9 mouse cellular contexts compared by ENCODE assay signal in the genomic region with DNA sequence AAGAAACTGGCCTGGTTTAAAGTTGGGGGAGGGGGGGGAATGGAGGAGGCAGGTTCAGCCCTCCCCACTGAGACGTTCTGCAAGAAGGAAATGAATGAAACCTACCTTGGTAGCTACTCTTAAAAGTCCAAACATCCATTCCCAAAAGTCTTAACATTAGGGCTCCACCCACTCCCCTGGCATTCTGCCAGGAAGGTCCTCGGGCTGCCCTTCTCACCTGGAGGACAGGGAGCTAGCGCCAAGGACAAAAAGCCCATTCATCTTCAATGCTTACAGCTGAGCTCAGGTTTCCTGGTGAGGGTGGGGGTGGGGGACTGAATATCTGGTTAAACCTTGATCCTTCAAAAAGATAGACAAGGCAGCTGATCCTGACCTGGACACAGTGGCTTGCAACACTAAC. TPM values are rescaled to one million over a fixed set of nuclear protein-coding genes. Genes with fewer than 3 reads are reported as not detected.
DNase-seq lines count a peak whose midpoint lies in the region; ATAC-seq lines count a peak whose summit lies in the region.
"Had no signal": no experiment of that assay in that cellular context is flagged by ENCODE, and none has a peak within 500 bp of the region (broad histone marks: within the 10 kb centered on the region; RNA-seq: fewer than 3 reads in every experiment).

No protein-coding gene starts in this region.

- DNase-seq in heart, postnatal 14 days: no peak
- DNase-seq in lung, postnatal 10 days: peak; percentile 44
- no peak for DNase-seq in layer of hippocampus, postnatal 25 days (ENCODE audit: extremely low spot score in 1 of 2, low spot score in 1 of 2)
- DNase-seq in embryo, embryonic 10 days (ENCODE audit: low spot score): no peak

- H3K9me3 ChIP-seq in heart, embryonic 12.5 days (replicated peaks): no peaks in the 10 kb centered on the region
- H3K9me3 ChIP-seq in kidney, embryonic 15.5 days (replicated peaks): no peaks in the 10 kb centered on the region
- H3K9me3 ChIP-seq: hindbrain, embryonic 12.5 days had no signal

- peaks cover 14% of the 10 kb centered on the region for H3K36me3 ChIP-seq in heart, embryonic 12.5 days
- peaks cover 6% of the 10 kb centered on the region for H3K36me3 ChIP-seq in kidney, embryonic 15.5 days

- no peak for ATAC-seq in heart, embryonic 12.5 days (ENCODE audit: insufficient number of reproducible peaks, low FRiP score)
- no peak for ATAC-seq in kidney, embryonic 15.5 days (replicated peaks; ENCODE audit: low FRiP score)
- no peak for ATAC-seq in erythroid progenitor cell, adult 5-6 weeks (replicated peaks; ENCODE audit: low FRiP score, poor library complexity, severe bottlenecking)

- H3K27me3 ChIP-seq in heart, embryonic 12.5 days (replicated peaks): no peaks in the 10 kb centered on the region
- no peaks in the 10 kb centered on the region for H3K27me3 ChIP-seq in kidney, embryonic 15.5 days
- H3K27me3 ChIP-seq: hindbrain, embryonic 12.5 days had no signal

- H3K4me1 ChIP-seq in heart, embryonic 12.5 days (replicated peaks): peaks cover 77% of the 10 kb centered on the region
- H3K4me1 ChIP-seq in brown adipose tissue, adult 24 weeks (ENCODE audit: control insufficient read depth, insufficient read depth, insufficient read length, low read length): peaks cover 67% of the 10 kb centered on the region
- H3K4me1 ChIP-seq in kidney, embryonic 15.5 days: peaks cover 78% of the 10 kb centered on the region

- WGBS in heart, embryonic 12.5 days: 49% methylated on average over 3 of the region's 3 CpGs
- WGBS in kidney, embryonic 15.5 days: 18% methylated on average over 3 of the region's 3 CpGs

- intact Hi-C loops in heart, postnatal 14 days (cut with DNase I): no loop called here

- 0 out of 2 replicates have a peak overlapping the region, but pooled peaks have one; percentile 44 for H3K9ac ChIP-seq in heart, embryonic 12.5 days
- H3K9ac ChIP-seq in kidney, embryonic 15.5 days: no peak overlapping the region
- H3K9ac ChIP-seq: hindbrain, embryonic 12.5 days had no signal

- no peak overlapping the region for H3K4me3 ChIP-seq in heart, embryonic 12.5 days
- H3K4me3 ChIP-seq in brown adipose tissue, adult 24 weeks (ENCODE audit: insufficient read depth, low read depth, low read length): no peak overlapping the region
- no peak overlapping the region for H3K4me3 ChIP-seq in kidney, embryonic 15.5 days (replicated peaks)
- H3K4me3 ChIP-seq: hindbrain, embryonic 12.5 days had no signal

- H3K4me2 ChIP-seq in heart, embryonic 12.5 days: no peak overlapping the region
- H3K4me2 ChIP-seq in kidney, embryonic 15.5 days: no peak overlapping the region
- H3K4me2 ChIP-seq: hindbrain, embryonic 12.5 days had no signal

- H3K27ac ChIP-seq in heart, embryonic 12.5 days (ENCODE audit: poor library complexity, severe bottlenecking): peak overlapping the region; percentile 61; the same call in 1 of the 2 replicates
- H3K27ac ChIP-seq in brown adipose tissue, adult 24 weeks (replicated peaks; ENCODE audit: low read depth, low read length): peak overlapping the region; percentile 55
- peak overlapping the region; percentile 93 for H3K27ac ChIP-seq in kidney, embryonic 15.5 days

RNA-seq across cellular contexts. Expression of a gene that starts 32.8 kb away (rescaled TPM):
- 317 and 318 TPM in 2 replicates for polyA plus RNA-seq in heart, embryonic 12.5 days (2016; fragmentation: Nextera tagmentation; extraction: Ambion mirVana)
- 100 to 1,000 TPM; 110 to 127 TPM for total RNA-seq in heart, postnatal 14 days (2021)
- 122 and 135 TPM in 2 replicates for polyA plus RNA-seq in brown adipose tissue, adult 24 weeks (2012; ENCODE audit: insufficient read depth, insufficient read length, missing spikeins)
- polyA plus RNA-seq in kidney, embryonic 15.5 days (2015; fragmentation: Nextera tagmentation; extraction: Ambion mirVana): 288 and 312 TPM in 2 replicates
- total RNA-seq in erythroid progenitor cell, adult 5-6 weeks (2015; ENCODE audit: low replicate concordance): 170 and 189 TPM in 2 replicates
- 173 and 197 TPM in 2 replicates for total RNA-seq in erythroid progenitor cell, adult 5-6 weeks (2017; ENCODE audit: low replicate concordance)
- total RNA-seq in layer of hippocampus, postnatal 25 days (2021): 100 to 1,000 TPM; 124 to 129 TPM

RNA-seq across cellular contexts. Expression of a gene that starts 48.2 kb away (rescaled TPM):
- polyA plus RNA-seq in heart, embryonic 12.5 days (2016; fragmentation: Nextera tagmentation; extraction: Ambion mirVana): 0.17 and 0.27 TPM in 2 replicates
- under 1 TPM; 0.27 to 0.36 TPM for total RNA-seq in heart, postnatal 14 days (2021)
- 0.63 and 0.71 TPM in 2 replicates for polyA plus RNA-seq in brown adipose tissue, adult 24 weeks (2012; ENCODE audit: insufficient read depth, insufficient read length, missing spikeins)
- polyA plus RNA-seq in kidney, embryonic 15.5 days (2015; fragmentation: Nextera tagmentation; extraction: Ambion mirVana): 0.36 and 0.64 TPM in 2 replicates
- not detected in 2 replicates for total RNA-seq in erythroid progenitor cell, adult 5-6 weeks (2015; ENCODE audit: low replicate concordance)
- total RNA-seq in erythroid progenitor cell, adult 5-6 weeks (2017; ENCODE audit: low replicate concordance): 1.2 TPM in 1 of 2 replicates, not detected in the other
- under 1 TPM; 0.26 to 0.69 TPM for total RNA-seq in layer of hippocampus, postnatal 25 days (2021)

RNA-seq across cellular contexts. Expression of a gene that starts 52.3 kb away (rescaled TPM):
- polyA plus RNA-seq in heart, embryonic 12.5 days (2016; fragmentation: Nextera tagmentation; extraction: Ambion mirVana): 254 and 255 TPM in 2 replicates
- 100 to 1,000 TPM; 157 to 159 TPM for total RNA-seq in heart, postnatal 14 days (2021)
- polyA plus RNA-seq in brown adipose tissue, adult 24 weeks (2012; ENCODE audit: insufficient read depth, insufficient read length, missing spikeins): 165 and 216 TPM in 2 replicates
- 401 and 402 TPM in 2 replicates for polyA plus RNA-seq in kidney, embryonic 15.5 days (2015; fragmentation: Nextera tagmentation; extraction: Ambion mirVana)
- 83.8 and 161 TPM in 2 replicates for total RNA-seq in erythroid progenitor cell, adult 5-6 weeks (2015; ENCODE audit: low replicate concordance)
- total RNA-seq in erythroid progenitor cell, adult 5-6 weeks (2017; ENCODE audit: low replicate concordance): 81.5 and 115 TPM in 2 replicates
- 100 to 1,000 TPM; 179 to 185 TPM for total RNA-seq in layer of hippocampus, postnatal 25 days (2021)

RNA-seq across cellular contexts. Expression of a gene that starts 52.5 kb away (rescaled TPM):
- 5.8 and 6.5 TPM in 2 replicates for polyA plus RNA-seq in heart, embryonic 12.5 days (2016; fragmentation: Nextera tagmentation; extraction: Ambion mirVana)
- total RNA-seq in heart, postnatal 14 days (2021): 1 to 10 TPM in 1 of 2 experiments, under 1 TPM in 1; 0.96 to 2.4 TPM
- polyA plus RNA-seq in brown adipose tissue, adult 24 weeks (2012; ENCODE audit: insufficient read depth, insufficient read length, missing spikeins): 0.63 and 1.4 TPM in 2 replicates
- polyA plus RNA-seq in kidney, embryonic 15.5 days (2015; fragmentation: Nextera tagmentation; extraction: Ambion mirVana): 9.0 and 9.6 TPM in 2 replicates
- 13.0 and 23.1 TPM in 2 replicates for total RNA-seq in erythroid progenitor cell, adult 5-6 weeks (2015; ENCODE audit: low replicate concordance)
- 7.3 and 7.9 TPM in 2 replicates for total RNA-seq in erythroid progenitor cell, adult 5-6 weeks (2017; ENCODE audit: low replicate concordance)
- total RNA-seq in layer of hippocampus, postnatal 25 days (2021): 1 to 10 TPM; 2.1 to 2.4 TPM
